Mouse (Mus musculus): ENCODE results near the gene Echdc3.
A peak's percentile ranks its signal among the peaks of the same experiment; 100 is the strongest.

Echdc3 gene

GRCm38 (mm10) chr2:6167843-6168558 lies 44.8 kb downstream of the Echdc3 start:
- peak; percentile 87 for DNase-seq (ENCODE audit: low spot score)

GRCm38 (mm10) chr2:6165771-6166170 lies 47.1 kb downstream of the Echdc3 start:
- no peak for DNase-seq (ENCODE audit: low spot score)

GRCm38 (mm10) chr2:6164606-6165290 lies 48.1 kb downstream of the Echdc3 start:
- DNase-seq (ENCODE audit: low spot score), result no peak

GRCm38 (mm10) chr2:6162366-6163040 lies 50.3 kb downstream of the Echdc3 start:
- DNase-seq (ENCODE audit: low spot score), result no peak

- DNase-seq (ENCODE audit: low spot score), result no peak
Observed at GRCm38 (mm10) chr2:6159735-6160134, 53.1 kb downstream of the Echdc3 start.

- DNase-seq (ENCODE audit: low spot score), result no peak
Observed at GRCm38 (mm10) chr2:6159219-6159618, 53.6 kb downstream of the Echdc3 start.

GRCm38 (mm10) chr2:6157635-6158034 lies 55.2 kb downstream of the Echdc3 start:
- no peak for DNase-seq (ENCODE audit: low spot score)

GRCm38 (mm10) chr2:6157208-6157607 lies 55.6 kb downstream of the Echdc3 start:
- no peak for DNase-seq (ENCODE audit: low spot score)

GRCm38 (mm10) chr2:6149801-6150200 lies 63.0 kb downstream of the Echdc3 start:
- no peak for DNase-seq (ENCODE audit: low spot score)

- no peak for DNase-seq (ENCODE audit: low spot score)
Observed at GRCm38 (mm10) chr2:6146901-6147300, 65.9 kb downstream of the Echdc3 start.

- no peak for DNase-seq (ENCODE audit: low spot score)
Observed at GRCm38 (mm10) chr2:6146257-6146656, 66.6 kb downstream of the Echdc3 start.

- no peak for DNase-seq (ENCODE audit: low spot score)
Observed at GRCm38 (mm10) chr2:6145611-6146010, 67.2 kb downstream of the Echdc3 start.

- DNase-seq (ENCODE audit: low spot score), result no peak
Observed at GRCm38 (mm10) chr2:6142915-6143654, 69.7 kb downstream of the Echdc3 start.

GRCm38 (mm10) chr2:6140572-6141161 lies 72.2 kb downstream of the Echdc3 start:
- no peak for DNase-seq (ENCODE audit: low spot score)
